Mouse (Mus musculus) layer of hippocampus, adult 2 months (tissue): ENCODE results near the gene Gpx6. TPM values are rescaled to one million over a fixed set of nuclear protein-coding genes. Genes with fewer than 3 reads are reported as not detected.

Source experiments
- DNase-seq, 2 experiments: peaks; one replicate each; pipeline ENCODE4 v3.0.0; 2022; ENCODE audit warnings: low spot score in 2 of 2
- H3K27ac ChIP-seq: fragments of 200-600 bp; 2 replicates; pipeline ENCODE4 v1.8.1; 2022
- H3K4me3 ChIP-seq: fragments of 200-600 bp; 2 replicates; pipeline ENCODE4 v1.8.1; 2022; ENCODE audit warnings: mild to moderate bottlenecking
- CTCF ChIP-seq: fragments of 200-600 bp; conservative IDR thresholded peaks from 2 replicates; pipeline ENCODE4 v1.8.1; 2022; ENCODE audit warnings: antibody characterized with exemption, mild to moderate bottlenecking, moderate library complexity
- long read RNA-seq, 2 experiments: library from polyadenylated mRNA; stranded (forward); transcript quantifications; one replicate each; pipeline ENCODE4 v2.0.0; 2021; ENCODE audit warnings: borderline mapping rate in 2 of 2
- total RNA-seq, 2 experiments: library from RNA; stranded (reverse); gene quantifications; 2 replicates each; pipeline ENCODE4 v1.2.3; 2021

The Gpx6 gene
- total RNA-seq = not detected
- long read RNA-seq, experiment 1 = 0 reads
- long read RNA-seq, experiment 2 = 0 reads

- Histone ChIP-seq H3K4me3 (no peak within 1 kb of the TSS), H3K27ac (no peak within 1 kb of the TSS)
- no peak for TF ChIP-seq CTCF
- DNase-seq = no peak
Measured at GRCm38 (mm10) chr13:21311926-21312325, at the start of gene Gpx6. Gpx6 (plus strand) TSS chr13:21312125.

- H3K27ac ChIP-seq = no peak overlapping the region
- no peak for TF ChIP-seq CTCF
- H3K4me3 ChIP-seq = no peak overlapping the region
- no peak for DNase-seq
Measured at GRCm38 (mm10) chr13:21262787-21263461, 49.0 kb upstream of the Gpx6 start.

- Histone ChIP-seq H3K4me3 (peak overlapping the region; percentile 58), H3K27ac (no peak overlapping the region)
- TF ChIP-seq CTCF = no peak
- no peak for DNase-seq
Measured at GRCm38 (mm10) chr13:21263910-21264309, 48.0 kb upstream of the Gpx6 start.

GRCm38 (mm10) chr13:21264366-21264765 lies 47.6 kb upstream of the Gpx6 start:
- Histone ChIP-seq H3K27ac (no peak overlapping the region), H3K4me3 (peak overlapping the region; percentile 58)
- no peak for TF ChIP-seq CTCF
- DNase-seq = peak; percentile 29 to 56

DNA sequence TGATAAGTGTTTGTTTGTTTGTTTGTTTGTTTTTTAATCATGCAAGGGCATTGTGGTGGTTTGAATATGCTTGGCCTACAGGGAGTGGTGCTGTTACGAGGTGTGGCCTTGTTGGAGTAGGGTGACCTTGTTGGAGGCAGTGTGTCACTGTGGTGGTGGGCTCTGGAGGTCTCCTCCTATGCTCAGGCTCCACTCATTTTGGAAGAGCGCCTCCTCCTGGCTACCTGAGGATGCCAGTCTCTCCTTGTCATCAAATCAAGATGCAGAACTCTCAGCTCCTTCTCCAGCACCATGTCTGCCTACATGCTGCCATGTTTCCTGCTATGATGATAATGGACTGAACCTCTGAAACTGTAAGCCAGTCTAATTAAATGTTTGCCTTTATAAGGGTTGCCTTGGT lies 46.2 kb upstream of the Gpx6 start:
- no peak for DNase-seq
- no peak; the same call in 1 of the 2 replicates for TF ChIP-seq CTCF
- H3K27ac ChIP-seq = no peak overlapping the region
- no peak overlapping the region for H3K4me3 ChIP-seq

- H3K27ac ChIP-seq = no peak overlapping the region
- no peak for DNase-seq
- no peak overlapping the region for H3K4me3 ChIP-seq
- TF ChIP-seq CTCF = no peak
Measured at GRCm38 (mm10) chr13:21267541-21267940, 44.4 kb upstream of the Gpx6 start.

GRCm38 (mm10) chr13:21268262-21268661 lies 43.7 kb upstream of the Gpx6 start:
- DNase-seq = no peak
- TF ChIP-seq CTCF = no peak
- Histone ChIP-seq H3K4me3 (no peak overlapping the region), H3K27ac (no peak overlapping the region)

GRCm38 (mm10) chr13:21275021-21275814 lies 36.7 kb upstream of the Gpx6 start:
- TF ChIP-seq CTCF = peak; percentile 58
- peak in 1 of 2 experiments; percentile 46 for DNase-seq
- Histone ChIP-seq H3K27ac (0 out of 2 replicates have a peak overlapping the region, but pooled peaks have one; percentile 3), H3K4me3 (peak overlapping the region; percentile 86)

- peak overlapping the region; percentile 86 for H3K4me3 ChIP-seq
- DNase-seq = peak; percentile 90 to 91
- no peak overlapping the region for H3K27ac ChIP-seq
- no peak for TF ChIP-seq CTCF
Measured at GRCm38 (mm10) chr13:21275815-21276550, 35.9 kb upstream of the Gpx6 start.

GRCm38 (mm10) chr13:21276551-21276950 lies 35.4 kb upstream of the Gpx6 start:
- no peak for TF ChIP-seq CTCF
- H3K4me3 ChIP-seq = peak overlapping the region; percentile 86
- DNase-seq = no peak
- H3K27ac ChIP-seq = no peak overlapping the region

GRCm38 (mm10) chr13:21279076-21279475 lies 32.8 kb upstream of the Gpx6 start:
- TF ChIP-seq CTCF = no peak
- H3K27ac ChIP-seq = no peak overlapping the region
- peak overlapping the region; percentile 69 for H3K4me3 ChIP-seq
- no peak for DNase-seq

GRCm38 (mm10) chr13:21279559-21279958 lies 32.4 kb upstream of the Gpx6 start:
- no peak overlapping the region for H3K27ac ChIP-seq
- H3K4me3 ChIP-seq = peak overlapping the region; percentile 69
- no peak for TF ChIP-seq CTCF
- DNase-seq = peak; percentile 88 to 94

GRCm38 (mm10) chr13:21292631-21293030 lies 19.3 kb upstream of the Gpx6 start, which contains the start of gene Gpx5:
Gpx5 (minus strand) TSS chr13:21292731.
- DNase-seq = no peak
- H3K4me3 ChIP-seq = no peak within 1 kb of the TSS
- H3K27ac ChIP-seq = no peak within 1 kb of the TSS
- no peak for TF ChIP-seq CTCF
